Mouse (Mus musculus) right cerebral cortex, adult 2 months (tissue): ENCODE data around the gene Celf2.
A peak's percentile ranks its signal among the peaks of the same experiment; 100 is the strongest.

ENCODE experiments used
- DNase-seq, 2 experiments: peaks; one replicate each; pipeline ENCODE4 v3.0.0; 2021 to 2022; ENCODE audit warnings: low spot score in 2 of 2

The Celf2 gene

DNA sequence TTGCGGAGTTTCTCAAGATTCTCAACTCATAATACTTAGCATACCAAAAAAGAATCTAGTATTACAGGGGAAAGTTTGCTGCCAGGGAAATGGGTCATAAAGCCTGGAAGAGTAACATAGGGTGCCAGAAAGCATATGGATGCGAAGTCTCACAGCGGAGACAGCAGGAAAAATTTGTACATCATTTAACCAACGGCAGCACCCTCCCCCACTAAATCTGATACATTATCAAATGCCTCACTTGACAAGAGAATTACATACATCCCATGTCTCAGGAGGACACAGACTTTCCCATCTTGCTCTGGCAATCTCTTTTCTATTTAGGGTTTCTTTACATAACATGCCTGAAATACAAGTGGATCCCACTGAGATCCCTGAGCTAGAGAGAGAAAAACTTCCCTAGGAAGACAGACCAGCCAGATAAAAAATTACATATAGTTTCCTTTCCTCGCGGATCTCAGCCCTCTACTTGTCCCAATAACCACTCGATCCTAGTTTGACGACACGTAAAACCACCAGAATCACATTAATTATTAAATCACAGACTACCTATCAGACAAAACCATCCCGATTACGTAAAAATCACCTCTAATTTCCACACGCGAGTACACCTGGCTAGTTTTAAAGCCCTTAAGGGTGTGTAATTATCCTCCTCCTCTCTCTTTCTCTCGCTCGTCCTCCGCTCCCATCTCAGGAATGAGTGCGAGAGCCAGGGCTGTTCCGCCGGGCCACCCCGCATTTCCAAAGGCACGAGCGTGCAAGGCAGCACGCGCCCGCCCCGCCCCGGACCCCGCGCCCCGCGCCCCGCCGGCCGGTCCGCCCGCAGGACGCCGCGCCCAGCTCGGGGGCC, 637.9 kb downstream of the Celf2 start:
- peak in 1 of 2 experiments; percentile 43 for DNase-seq

DNA sequence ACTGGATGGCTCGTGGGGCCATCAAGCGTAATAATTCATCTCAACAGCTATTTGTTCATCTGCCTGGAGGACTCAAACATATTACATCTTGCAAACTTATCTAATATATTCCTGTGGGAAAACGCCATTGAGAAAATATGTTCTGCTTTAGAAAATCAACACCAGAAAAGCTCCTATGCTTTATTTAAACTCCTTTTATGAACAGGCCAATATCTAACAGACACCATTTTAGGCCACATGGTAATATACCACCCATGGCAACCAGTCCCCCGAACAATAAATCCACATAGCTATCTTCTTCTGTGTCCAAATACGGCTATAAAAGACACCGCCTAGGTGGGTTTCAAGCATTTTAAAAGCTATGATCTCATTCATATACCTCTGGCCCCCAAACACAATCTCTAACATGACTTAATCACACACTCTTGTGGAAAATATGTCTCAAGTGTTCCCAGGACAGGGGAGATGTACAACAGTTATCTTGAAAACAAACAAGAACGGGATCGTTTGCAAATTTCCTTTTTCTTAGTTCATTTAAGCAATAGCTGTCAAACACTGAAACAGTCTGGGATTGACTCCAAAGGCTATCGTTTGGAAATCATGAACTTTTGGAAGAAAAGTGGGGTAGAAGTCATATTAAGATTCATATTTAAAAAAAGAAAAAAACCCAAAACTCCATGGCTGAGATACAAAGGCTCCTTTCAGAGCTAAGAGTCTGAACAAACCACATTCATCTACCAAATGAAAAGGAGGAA, 639.2 kb downstream of the Celf2 start:
- peak in 1 of 2 experiments; percentile 6 for DNase-seq

DNA sequence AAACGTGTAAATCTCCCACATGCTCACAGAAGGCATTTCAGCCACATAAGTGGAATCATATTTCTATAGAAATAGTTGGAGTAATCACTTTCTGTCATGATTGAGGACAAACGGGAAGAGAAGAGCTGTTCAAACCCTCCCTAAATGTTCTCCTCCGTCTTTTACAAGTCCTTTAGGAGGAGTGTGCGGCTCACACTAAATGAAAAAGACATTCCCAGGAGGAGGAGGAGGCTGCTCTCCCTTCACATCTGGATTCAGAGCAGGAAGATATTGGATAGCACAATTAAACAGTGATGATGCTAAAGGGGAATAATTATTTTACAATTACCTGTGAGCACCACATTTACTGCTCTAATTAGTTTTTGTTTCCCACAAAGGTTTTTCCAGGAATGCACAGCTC, 642.1 kb downstream of the Celf2 start:
- peak in 1 of 2 experiments; percentile 2 for DNase-seq

DNA sequence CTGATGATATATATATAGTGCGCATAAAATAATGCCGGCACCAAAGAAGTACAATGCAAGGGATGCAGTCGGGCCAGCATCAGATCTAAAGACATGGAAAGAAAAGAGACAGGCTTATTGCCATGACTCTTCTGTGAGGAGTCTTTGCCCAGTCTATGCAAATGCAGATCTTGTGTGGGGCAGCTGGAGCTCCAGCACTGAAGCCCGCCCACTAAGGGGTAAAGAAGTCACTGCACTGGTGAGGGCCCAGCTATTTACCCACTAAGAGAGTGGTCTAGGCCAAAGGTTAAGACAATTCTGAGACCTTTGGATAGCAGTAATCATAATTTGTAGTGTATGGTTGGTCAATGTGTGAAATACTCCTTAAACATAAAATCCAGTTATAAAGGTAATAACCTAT, 643.6 kb downstream of the Celf2 start:
- DNase-seq, result peak in 1 of 2 experiments; percentile 9

DNA sequence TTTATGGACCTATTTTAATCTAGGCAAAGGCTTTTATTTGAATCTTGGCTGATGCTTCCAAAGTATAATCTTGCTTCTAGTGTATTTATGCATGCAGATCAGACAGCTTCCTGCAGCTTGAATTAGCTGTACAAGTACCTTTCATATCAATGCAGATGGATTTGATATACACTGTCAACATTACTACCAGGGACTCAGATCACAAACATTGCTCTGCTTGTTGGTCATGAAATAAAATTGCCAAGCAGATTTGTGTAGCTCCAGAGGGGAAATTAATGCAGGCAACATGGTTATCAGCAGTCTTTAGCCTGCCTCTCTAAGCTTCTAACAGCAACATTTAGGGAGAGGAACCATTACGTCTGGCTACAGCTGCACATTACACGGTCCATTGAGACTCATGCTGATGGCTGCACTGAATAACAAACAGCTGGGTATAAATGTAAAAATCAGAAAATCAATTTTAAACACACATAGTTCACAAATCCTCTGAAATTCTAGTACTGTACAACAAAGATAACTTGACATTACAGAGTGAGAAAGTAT, 659.2 kb downstream of the Celf2 start:
- peak in 1 of 2 experiments; percentile 7 for DNase-seq

DNA sequence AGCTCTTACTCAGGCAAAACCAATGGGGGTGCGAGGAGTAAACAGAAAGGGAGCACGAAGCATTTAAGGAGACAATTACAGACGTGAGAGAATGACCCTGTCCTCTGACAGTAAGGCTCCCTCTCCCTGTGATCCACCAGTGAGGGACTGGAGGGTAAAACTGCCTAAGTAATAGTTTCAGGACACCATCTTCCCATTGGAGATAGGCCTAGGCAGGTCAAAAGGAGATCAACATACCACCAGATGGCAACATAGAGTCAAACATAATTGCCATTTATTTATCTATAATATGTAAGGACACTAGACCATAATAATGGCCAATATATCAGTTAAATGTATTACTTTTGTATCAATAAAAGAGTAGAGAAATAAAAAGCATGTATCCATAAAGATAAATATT, 660.0 kb downstream of the Celf2 start:
- DNase-seq, result peak in 1 of 2 experiments; percentile 1

DNA sequence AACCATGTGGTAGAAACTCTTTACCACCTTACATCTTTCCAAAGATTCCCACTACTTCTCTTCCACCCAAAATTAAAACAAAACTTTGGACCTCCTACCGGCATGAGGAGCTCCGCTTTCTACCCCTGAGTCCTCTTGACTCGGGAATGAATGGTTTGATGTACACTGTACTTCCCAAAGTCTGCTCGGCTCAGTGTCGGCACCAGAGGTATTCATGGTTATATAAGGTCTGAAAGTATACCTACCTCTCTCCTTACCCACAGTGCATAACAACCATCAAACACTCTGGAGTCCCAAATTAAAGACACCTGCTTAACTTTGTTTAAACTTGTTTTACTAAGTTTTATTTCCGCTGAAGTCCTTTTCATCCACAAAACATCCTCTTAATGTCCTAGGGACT, 679.3 kb downstream of the Celf2 start:
- no peak for DNase-seq

DNA sequence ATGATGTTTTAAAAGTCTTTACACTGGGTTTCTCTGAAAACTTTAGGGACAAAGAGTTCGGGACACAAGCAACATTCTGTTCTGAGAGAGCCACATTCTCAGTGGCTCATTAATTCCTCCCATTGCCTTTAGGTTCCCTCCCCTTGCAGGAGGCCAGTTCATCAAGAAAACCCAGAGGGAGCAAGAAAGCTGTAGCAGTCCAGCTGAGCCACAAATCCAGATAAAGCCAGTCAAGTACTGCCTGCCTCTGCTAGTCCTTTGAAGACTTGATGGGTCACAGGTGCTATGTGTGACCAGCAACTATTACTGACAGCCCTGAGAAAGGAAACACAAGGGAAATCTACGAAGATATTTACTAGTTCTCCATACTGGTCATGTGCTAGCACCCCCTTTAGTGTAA, 681.8 kb downstream of the Celf2 start:
- no peak for DNase-seq

DNA sequence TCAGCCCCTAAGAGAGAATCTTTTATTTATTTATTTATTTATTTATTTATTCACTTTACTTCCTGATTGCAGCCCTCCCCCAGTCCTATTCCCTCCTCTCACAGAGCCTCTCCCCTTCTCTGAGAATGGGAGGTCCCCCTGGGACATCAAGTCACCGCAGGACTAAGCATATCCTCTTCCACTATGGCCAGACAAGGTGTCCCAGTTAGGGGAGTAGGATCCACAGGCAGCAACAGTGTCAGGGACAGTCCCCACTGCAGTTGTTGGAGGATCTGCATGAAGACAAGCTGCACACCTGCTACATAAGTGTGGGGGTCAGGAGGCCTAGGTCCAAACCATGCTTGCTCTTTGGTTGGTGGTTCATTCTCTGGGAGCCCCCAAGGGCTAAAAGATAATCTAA, 686.3 kb downstream of the Celf2 start:
- DNase-seq, result no peak

DNA sequence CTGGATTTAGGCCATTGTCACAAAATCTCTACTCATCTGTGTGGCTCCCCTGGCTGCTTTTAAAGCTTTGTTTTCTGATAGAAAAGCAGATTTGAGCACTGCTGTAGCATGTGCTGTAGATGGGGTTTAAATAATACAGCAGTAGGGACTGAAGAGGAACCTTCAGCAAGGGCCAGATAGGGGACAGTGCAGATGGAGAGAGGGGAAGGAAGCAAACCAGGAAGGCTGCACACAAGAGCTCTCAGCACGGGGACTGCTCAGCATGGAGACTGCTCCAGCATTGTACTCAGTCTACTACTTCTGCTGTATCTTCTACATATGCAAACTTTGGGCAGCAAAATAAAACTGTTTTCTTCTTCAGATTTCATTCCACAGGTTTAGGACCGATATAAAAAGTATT, 687.8 kb downstream of the Celf2 start:
- DNase-seq, result no peak

DNA sequence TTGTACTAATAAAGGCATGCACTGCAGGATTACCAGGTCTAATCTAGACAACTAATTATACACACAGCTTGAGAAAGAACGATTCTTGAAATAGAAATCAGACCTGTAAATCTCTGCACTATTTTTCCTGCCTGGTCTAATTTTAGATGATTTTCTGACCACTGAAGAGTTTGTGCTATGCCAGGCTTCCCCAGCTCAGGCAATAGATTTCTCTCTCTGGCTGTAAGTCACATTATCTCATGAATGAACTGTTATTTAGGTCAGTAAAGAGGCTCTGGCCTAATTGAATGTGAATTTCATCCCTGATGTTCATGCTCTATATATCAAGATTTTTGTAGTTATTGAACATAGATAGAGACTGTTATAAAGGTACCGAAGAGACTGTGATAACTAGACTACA, 694.1 kb downstream of the Celf2 start:
- no peak for DNase-seq

DNA sequence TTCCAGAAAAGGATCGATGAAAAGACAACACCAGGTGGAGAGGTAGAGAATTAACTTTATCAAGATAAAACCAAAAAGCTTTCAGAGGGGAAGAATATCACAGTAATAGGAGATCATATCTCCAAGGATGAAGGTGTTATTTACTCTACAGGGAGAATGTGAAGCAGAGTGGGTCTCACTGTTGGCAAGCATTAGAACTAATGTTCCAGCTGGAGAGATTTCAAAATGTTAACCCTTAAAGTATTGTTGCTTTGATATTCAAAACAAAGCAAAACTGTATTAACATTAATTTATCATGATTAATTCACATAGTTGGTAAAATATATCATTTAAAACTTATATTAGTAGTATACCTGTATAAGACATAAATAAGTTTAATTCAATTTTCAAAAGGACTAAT, 700.6 kb downstream of the Celf2 start:
- no peak for DNase-seq

DNA sequence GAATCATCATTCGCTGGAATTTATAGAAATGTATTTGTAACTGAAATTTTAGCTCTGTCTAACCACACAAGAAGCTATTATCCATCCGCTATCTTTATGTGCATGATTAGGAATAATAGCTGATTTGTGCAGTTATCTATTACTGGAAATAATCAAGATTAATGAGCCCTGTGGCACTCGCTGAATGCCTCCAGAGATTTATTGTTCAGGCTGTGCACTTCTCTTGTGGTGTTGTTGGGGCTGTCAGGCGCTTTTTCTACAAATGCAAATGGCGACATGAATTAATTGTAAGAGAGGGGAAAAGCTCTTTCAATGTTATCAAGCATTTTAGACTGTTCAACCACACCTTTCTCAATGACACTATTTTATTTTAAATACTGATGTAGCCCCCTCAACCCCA, 712.6 kb downstream of the Celf2 start:
- no peak for DNase-seq

DNA sequence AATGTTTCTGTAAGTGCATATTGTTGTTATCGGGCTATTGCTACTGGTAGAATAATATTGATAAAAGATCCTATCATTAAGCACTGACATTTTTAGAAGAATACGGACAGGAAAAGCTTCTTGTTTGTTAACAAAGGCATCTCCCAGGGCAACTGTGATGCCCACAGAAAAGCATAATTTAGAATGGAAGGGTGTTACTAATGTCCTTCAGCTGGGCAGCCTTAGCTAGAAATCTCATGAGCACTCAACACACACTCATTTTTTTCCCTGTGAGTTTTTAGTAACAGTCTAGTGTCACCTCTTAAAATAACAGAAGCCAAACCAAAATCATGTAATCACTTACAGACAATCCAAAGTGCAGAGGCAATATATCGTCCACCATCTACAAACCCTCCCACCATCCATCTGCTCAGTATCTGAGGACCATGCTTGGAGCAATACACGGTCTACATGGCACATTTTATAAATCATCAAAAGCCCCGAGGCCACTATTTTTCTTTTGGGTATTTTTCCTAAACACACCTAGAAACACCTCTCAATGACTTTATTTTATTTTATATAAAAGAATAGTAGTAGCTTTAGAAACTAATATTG, 713.3 kb downstream of the Celf2 start:
- DNase-seq, result no peak

DNA sequence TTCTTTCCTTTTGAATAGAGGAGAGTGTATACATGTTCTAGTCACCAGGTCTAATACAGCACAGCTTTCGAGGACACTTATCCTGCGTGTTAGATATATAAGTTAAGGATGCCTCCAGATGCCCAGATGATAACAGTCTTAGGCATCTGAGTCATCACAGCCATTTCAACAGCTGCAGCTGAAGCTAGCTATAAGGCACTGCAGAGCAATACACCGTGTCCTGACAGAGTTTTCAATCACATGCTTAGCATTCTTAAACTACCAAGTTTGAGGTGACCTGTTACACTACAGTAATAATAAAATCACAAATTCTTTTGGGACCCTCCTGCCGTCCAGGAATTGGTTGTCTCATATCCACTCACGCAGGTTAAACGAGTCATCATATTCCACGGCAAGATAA, 714.5 kb downstream of the Celf2 start:
- no peak for DNase-seq

DNA sequence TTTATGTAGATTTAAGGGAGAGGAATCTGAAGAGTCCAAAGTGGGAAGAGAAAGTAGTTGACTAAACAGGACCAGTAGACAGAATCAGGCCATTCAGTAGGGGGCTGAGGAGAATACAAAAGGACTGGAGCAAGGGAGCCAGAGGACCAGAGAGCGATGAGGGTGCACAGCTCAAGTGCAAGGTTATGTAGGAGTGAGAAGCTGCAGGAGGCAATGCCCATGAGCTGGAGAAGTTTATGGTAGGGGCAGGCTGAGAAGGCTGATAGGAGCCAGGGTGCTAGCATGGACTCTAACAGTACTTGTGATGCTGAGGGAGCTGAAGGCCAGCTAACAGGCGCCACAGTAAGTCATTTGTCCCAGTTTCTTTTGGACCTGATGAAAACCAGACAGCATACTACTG, 718.5 kb downstream of the Celf2 start:
- DNase-seq, result no peak

DNA sequence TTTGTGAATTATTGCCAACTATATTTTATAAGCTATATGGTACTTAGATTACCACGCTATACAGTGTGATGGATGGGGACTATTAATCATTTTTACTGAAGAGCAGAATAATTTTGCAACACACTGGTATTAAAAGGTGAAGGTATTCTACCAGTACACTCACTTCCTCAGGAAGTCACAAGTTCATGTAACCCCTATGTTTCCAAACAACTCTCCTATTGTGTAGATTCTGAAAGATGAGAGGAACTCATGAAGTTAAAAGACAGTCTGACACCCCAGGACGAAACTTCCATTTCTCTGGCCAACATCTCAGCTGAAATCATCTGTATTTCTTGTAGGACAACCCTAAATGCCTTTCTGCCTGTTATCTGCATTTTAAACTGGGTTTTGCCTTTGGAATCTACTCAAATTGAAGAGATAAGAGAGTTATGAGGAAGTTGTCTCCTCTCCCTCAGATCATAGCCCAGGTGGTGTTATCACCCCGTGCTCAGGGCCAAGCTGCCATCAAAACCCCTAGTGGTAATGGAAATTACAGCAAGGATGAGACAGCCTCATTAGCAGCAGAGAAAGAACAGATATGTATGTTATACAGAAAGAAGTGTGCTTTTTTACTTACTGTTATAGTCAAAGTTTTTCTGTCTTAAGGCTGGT, 722.7 kb downstream of the Celf2 start:
- DNase-seq, result no peak

DNA sequence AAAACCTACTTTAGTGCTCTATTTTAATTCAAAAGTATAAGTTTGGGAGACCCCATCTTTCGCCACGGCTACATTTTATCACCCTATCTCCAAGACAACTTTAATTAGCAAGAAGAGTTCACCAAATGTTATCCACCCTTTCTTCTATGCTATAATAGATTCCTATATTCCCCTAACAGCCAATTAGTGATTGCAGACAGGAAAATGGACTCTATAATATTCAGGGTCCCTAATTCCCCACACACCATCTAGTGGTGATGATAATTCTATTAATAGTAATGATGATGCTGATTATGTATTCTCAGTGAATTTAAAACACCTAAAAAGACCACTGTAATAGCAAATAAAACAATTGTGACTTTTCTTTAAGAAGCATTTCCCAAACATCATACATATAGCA, 739.1 kb downstream of the Celf2 start:
- no peak for DNase-seq

DNA sequence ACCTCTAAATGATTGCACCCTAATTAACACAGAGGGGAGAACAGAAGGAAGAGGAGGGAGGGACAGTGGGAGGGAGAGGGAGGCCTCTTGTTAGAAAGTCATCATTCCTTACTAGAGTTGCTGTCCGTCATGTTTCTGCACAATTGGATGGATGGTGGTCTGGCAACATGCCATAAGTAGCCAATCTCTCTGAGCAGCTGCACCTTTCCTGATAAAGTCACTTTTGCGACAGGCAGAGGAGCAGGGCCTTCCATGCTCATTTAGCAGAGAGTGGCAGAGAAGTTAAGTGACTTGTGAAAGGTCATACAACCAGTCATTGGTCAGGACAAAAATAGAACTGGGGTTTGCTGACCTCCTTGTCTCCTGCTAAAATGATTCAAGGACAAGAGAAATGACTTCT, 747.0 kb downstream of the Celf2 start:
- DNase-seq, result no peak

DNA sequence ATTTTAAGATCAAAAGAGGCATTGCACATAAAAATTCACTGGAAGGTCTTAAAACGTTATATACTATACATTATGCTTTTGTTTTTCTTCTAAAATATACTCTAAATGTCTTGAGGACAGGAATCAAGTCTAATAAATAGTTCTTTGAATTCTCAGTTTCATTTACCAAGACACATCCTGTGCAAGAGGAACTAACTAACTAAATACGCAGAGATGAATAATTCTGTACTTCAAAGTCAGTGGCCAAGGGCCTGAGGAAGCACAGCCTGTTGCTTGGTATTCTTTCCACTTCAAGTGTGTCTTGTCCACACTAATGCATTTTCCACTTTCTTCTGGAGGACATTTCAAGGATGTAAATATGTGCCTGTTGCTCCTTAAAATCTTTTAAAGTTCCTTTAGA, 766.2 kb downstream of the Celf2 start:
- DNase-seq, result no peak

DNA sequence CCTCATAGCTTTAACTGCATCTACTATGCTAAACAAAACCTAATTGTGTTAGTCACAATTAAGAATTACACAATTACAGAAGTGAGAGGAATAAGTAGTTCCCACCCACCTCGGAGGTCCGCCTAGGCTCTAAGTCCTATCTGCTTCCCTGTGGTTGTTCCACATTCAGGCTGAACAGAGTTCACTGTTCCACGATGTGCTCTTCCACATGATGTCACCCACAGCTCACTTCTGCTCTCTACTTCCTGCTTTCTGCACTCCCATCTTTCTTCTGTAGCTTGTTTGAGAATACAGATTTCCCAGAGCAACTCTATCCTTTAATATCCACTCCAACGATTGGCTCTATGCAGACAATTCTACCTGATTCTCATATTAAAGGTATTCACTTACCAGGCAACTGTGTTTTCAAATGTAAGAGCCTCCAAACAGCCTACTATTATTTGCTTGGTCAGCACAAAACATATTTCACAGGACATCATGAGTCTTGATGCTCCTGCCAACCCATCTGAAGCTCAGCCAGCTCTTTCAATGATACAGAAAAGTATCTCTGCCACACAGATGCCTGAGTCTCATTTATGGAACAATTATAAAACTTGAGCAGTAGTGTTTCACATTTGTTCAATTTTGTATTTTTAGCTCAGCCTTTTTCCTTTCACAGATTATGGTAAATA, 769.2 kb downstream of the Celf2 start:
- DNase-seq, result no peak
